Mouse (Mus musculus): ENCODE measurements around the gene Cdc42bpa. TPM values are rescaled to one million over a fixed set of nuclear protein-coding genes. Genes with fewer than 3 reads are reported as not detected.

Gene Cdc42bpa
- polyA plus RNA-seq, 1 experiment, result 2.6 TPM

- no peak for TF ChIP-seq POLR2A (IDR thresholded peaks at IDR 0.05; ENCODE audit: borderline replicate concordance, low read depth, low read length)
- TF ChIP-seq CTCF (IDR thresholded peaks at IDR 0.05; ENCODE audit: low read depth, low read length), result no peak
- Histone ChIP-seq H3K27ac (ENCODE audit: insufficient read depth, low read depth, low read length) (no peak overlapping the region), H3K4me1 (ENCODE audit: control insufficient read depth, insufficient read depth, low read length) (no peaks in the 10 kb centered on the region), H3K4me3 (ENCODE audit: insufficient read depth, low read length) (no peak overlapping the region)
These were observed 29.0 kb upstream of the Cdc42bpa start for GRCm38 (mm10) chr1:179931247-179931646.

- Histone ChIP-seq H3K27ac (ENCODE audit: insufficient read depth, low read depth, low read length) (no peak overlapping the region), H3K4me1 (ENCODE audit: control insufficient read depth, insufficient read depth, low read length) (no peaks in the 10 kb centered on the region), H3K4me3 (ENCODE audit: insufficient read depth, low read length) (no peak overlapping the region)
- TF ChIP-seq CTCF (IDR thresholded peaks at IDR 0.05; ENCODE audit: low read depth, low read length) (no peak), POLR2A (IDR thresholded peaks at IDR 0.05; ENCODE audit: borderline replicate concordance, low read depth, low read length) (no peak)
These were observed 26.2 kb upstream of the Cdc42bpa start for GRCm38 (mm10) chr1:179934064-179934463.

- TF ChIP-seq CTCF (IDR thresholded peaks at IDR 0.05; ENCODE audit: low read depth, low read length) (no peak), POLR2A (IDR thresholded peaks at IDR 0.05; ENCODE audit: borderline replicate concordance, low read depth, low read length) (no peak)
- Histone ChIP-seq H3K4me1 (ENCODE audit: control insufficient read depth, insufficient read depth, low read length) (no peaks in the 10 kb centered on the region), H3K27ac (ENCODE audit: insufficient read depth, low read depth, low read length) (no peak overlapping the region), H3K4me3 (ENCODE audit: insufficient read depth, low read length) (no peak overlapping the region)
These were observed 20.0 kb upstream of the Cdc42bpa start for GRCm38 (mm10) chr1:179940071-179940786.

GRCm38 (mm10) chr1:179940787-179941352, 19.4 kb upstream of the Cdc42bpa start:
- TF ChIP-seq POLR2A (IDR thresholded peaks at IDR 0.05; ENCODE audit: borderline replicate concordance, low read depth, low read length) (no peak), CTCF (IDR thresholded peaks at IDR 0.05; ENCODE audit: low read depth, low read length) (no peak)
- Histone ChIP-seq H3K27ac (ENCODE audit: insufficient read depth, low read depth, low read length) (no peak overlapping the region), H3K4me1 (ENCODE audit: control insufficient read depth, insufficient read depth, low read length) (no peaks in the 10 kb centered on the region), H3K4me3 (ENCODE audit: insufficient read depth, low read length) (no peak overlapping the region)

GRCm38 (mm10) chr1:179945017-179945416, 15.3 kb upstream of the Cdc42bpa start:
- H3K27ac ChIP-seq (ENCODE audit: insufficient read depth, low read depth, low read length), result no peak overlapping the region
- TF ChIP-seq POLR2A (IDR thresholded peaks at IDR 0.05; ENCODE audit: borderline replicate concordance, low read depth, low read length), result no peak
- no peak for TF ChIP-seq CTCF (IDR thresholded peaks at IDR 0.05; ENCODE audit: low read depth, low read length)
- H3K4me3 ChIP-seq (ENCODE audit: insufficient read depth, low read length), result no peak overlapping the region
- no peaks in the 10 kb centered on the region for H3K4me1 ChIP-seq (ENCODE audit: control insufficient read depth, insufficient read depth, low read length)

GRCm38 (mm10) chr1:179946616-179947015, 13.7 kb upstream of the Cdc42bpa start:
- TF ChIP-seq CTCF (IDR thresholded peaks at IDR 0.05; ENCODE audit: low read depth, low read length) (no peak), POLR2A (IDR thresholded peaks at IDR 0.05; ENCODE audit: borderline replicate concordance, low read depth, low read length) (no peak)
- no peak overlapping the region for H3K27ac ChIP-seq (ENCODE audit: insufficient read depth, low read depth, low read length)
- H3K4me3 ChIP-seq (ENCODE audit: insufficient read depth, low read length), result no peak overlapping the region
- no peaks in the 10 kb centered on the region for H3K4me1 ChIP-seq (ENCODE audit: control insufficient read depth, insufficient read depth, low read length)

GRCm38 (mm10) chr1:179947653-179948052, 12.6 kb upstream of the Cdc42bpa start:
- Histone ChIP-seq H3K4me3 (ENCODE audit: insufficient read depth, low read length) (no peak overlapping the region), H3K4me1 (ENCODE audit: control insufficient read depth, insufficient read depth, low read length) (no peaks in the 10 kb centered on the region), H3K27ac (ENCODE audit: insufficient read depth, low read depth, low read length) (no peak overlapping the region)
- TF ChIP-seq POLR2A (IDR thresholded peaks at IDR 0.05; ENCODE audit: borderline replicate concordance, low read depth, low read length), result no peak

GRCm38 (mm10) chr1:179951597-179951996, 8.7 kb upstream of the Cdc42bpa start:
- Histone ChIP-seq H3K4me3 (ENCODE audit: insufficient read depth, low read length) (no peak overlapping the region), H3K4me1 (ENCODE audit: control insufficient read depth, insufficient read depth, low read length) (no peaks in the 10 kb centered on the region), H3K27ac (ENCODE audit: insufficient read depth, low read depth, low read length) (no peak overlapping the region)
- TF ChIP-seq POLR2A (IDR thresholded peaks at IDR 0.05; ENCODE audit: borderline replicate concordance, low read depth, low read length), result no peak
- TF ChIP-seq CTCF (IDR thresholded peaks at IDR 0.05; ENCODE audit: low read depth, low read length), result no peak

- Histone ChIP-seq H3K27ac (ENCODE audit: insufficient read depth, low read depth, low read length) (no peak overlapping the region), H3K4me3 (ENCODE audit: insufficient read depth, low read length) (no peak overlapping the region), H3K4me1 (ENCODE audit: control insufficient read depth, insufficient read depth, low read length) (no peaks in the 10 kb centered on the region)
- no peak for TF ChIP-seq CTCF (IDR thresholded peaks at IDR 0.05; ENCODE audit: low read depth, low read length)
- no peak for TF ChIP-seq POLR2A (IDR thresholded peaks at IDR 0.05; ENCODE audit: borderline replicate concordance, low read depth, low read length)
These were observed 7.0 kb upstream of the Cdc42bpa start for GRCm38 (mm10) chr1:179953251-179953650.

- TF ChIP-seq POLR2A (IDR thresholded peaks at IDR 0.05; ENCODE audit: borderline replicate concordance, low read depth, low read length) (no peak), CTCF (IDR thresholded peaks at IDR 0.05; ENCODE audit: low read depth, low read length) (no peak)
- H3K4me1 ChIP-seq (ENCODE audit: control insufficient read depth, insufficient read depth, low read length), result no peaks in the 10 kb centered on the region
- H3K27ac ChIP-seq (ENCODE audit: insufficient read depth, low read depth, low read length), result no peak overlapping the region
- H3K4me3 ChIP-seq (ENCODE audit: insufficient read depth, low read length), result no peak overlapping the region
These were observed 2.8 kb upstream of the Cdc42bpa start for GRCm38 (mm10) chr1:179957431-179957830.
